Mouse (Mus musculus): Measurements from ENCODE around the gene Hdac9.

- TF ChIP-seq CTCF (IDR thresholded peaks at IDR 0.05; ENCODE audit: low read depth, low read length) (no peak), POLR2A (IDR thresholded peaks at IDR 0.05; ENCODE audit: extremely low read depth, insufficient read depth, low read length) (no peak)
These were observed 647.3 kb downstream of the Hdac9 start for GRCm38 (mm10) chr12:34269472-34270040.

Data from liver, adult 2 months (tissue).